Mouse (Mus musculus) myocyte (in vitro differentiated cells): Measurements from ENCODE around the gene Plekhh2. TPM values are rescaled to one million over a fixed set of nuclear protein-coding genes. Genes with fewer than 3 reads are reported as not detected.
"Not testable (repeated sequence)": the region's sequence is repeated elsewhere in the genome, so short reads cannot be mapped to it uniquely, and the experiment has no call there.

Source experiments
- H3K27me3 ChIP-seq: one replicate; pipeline ENCODE4 v1.6.1; 2011; ENCODE audit not compliant: control insufficient read depth, insufficient read depth, insufficient read length
- H3K36me3 ChIP-seq: one replicate; pipeline ENCODE4 v1.6.1; 2011; ENCODE audit not compliant: control insufficient read depth, insufficient read depth
- H3K4me2 ChIP-seq: one replicate; pipeline ENCODE4 v1.6.1; 2011; ENCODE audit warnings: low read depth, control low read depth
- H3K4me3 ChIP-seq: one replicate; pipeline ENCODE4 v1.5.1; 2011; ENCODE audit warnings: mild to moderate bottlenecking, control low read depth, moderate library complexity
- H3K79me2 ChIP-seq: one replicate; pipeline ENCODE4 v1.6.1; 2011; ENCODE audit not compliant: control insufficient read depth, insufficient read depth
- H3ac ChIP-seq: one replicate; pipeline ENCODE4 v1.6.1; 2011; ENCODE audit not compliant: control insufficient read depth, insufficient read length
- CEBPB ChIP-seq: IDR thresholded peaks from 2 replicates; pipeline ENCODE4 v1.6.1; 2011; ENCODE audit warnings: mild to moderate bottlenecking, moderate library complexity; ENCODE audit not compliant: poor library complexity, insufficient read depth, severe bottlenecking
- E2F4 ChIP-seq: IDR thresholded peaks from one replicate; pipeline ENCODE4 v1.6.1; 2011; ENCODE audit warnings: mild to moderate bottlenecking, control low read depth, moderate library complexity; ENCODE audit not compliant: insufficient read depth
- MAX ChIP-seq: IDR thresholded peaks from one replicate; pipeline ENCODE4 v1.6.1; 2011; ENCODE audit warnings: low read depth, mild to moderate bottlenecking, control low read depth
- MYOD1 ChIP-seq, 3 experiments: IDR thresholded peaks; one replicate each; pipeline ENCODE4 v1.6.1; 2011; ENCODE audit warnings: control low read depth in 2 of 3, low read depth in 2 of 3, mild to moderate bottlenecking in 2 of 3, moderate library complexity in 1 of 3; ENCODE audit not compliant: insufficient read length in 2 of 3, control insufficient read depth in 1 of 3
- MYOG ChIP-seq, 3 experiments: IDR thresholded peaks; one replicate each; pipeline ENCODE4 v1.6.1; 2011; ENCODE audit warnings: control low read depth in 2 of 3, low read depth in 2 of 3, mild to moderate bottlenecking in 2 of 3; ENCODE audit not compliant: insufficient read length in 2 of 3, control insufficient read depth in 1 of 3, insufficient read depth in 1 of 3
- POLR2A ChIP-seq: IDR thresholded peaks from one replicate; pipeline ENCODE4 v1.6.1; 2011; ENCODE audit warnings: low read depth, mild to moderate bottlenecking, control low read depth, moderate library complexity; ENCODE audit not compliant: insufficient read length
- POLR2AphosphoS2 ChIP-seq: IDR thresholded peaks from one replicate; pipeline ENCODE4 v1.6.1; 2011; ENCODE audit warnings: low read depth, control low read depth; ENCODE audit not compliant: insufficient read length
- REST ChIP-seq: IDR thresholded peaks from one replicate; pipeline ENCODE4 v1.6.1; 2011; ENCODE audit warnings: mild to moderate bottlenecking, control low read depth, moderate library complexity; ENCODE audit not compliant: insufficient read depth, insufficient read length
- SRF ChIP-seq: IDR thresholded peaks from one replicate; pipeline ENCODE4 v1.6.1; 2011; ENCODE audit warnings: low read depth; ENCODE audit not compliant: control insufficient read depth, insufficient read length
- TCF12 ChIP-seq: IDR thresholded peaks from one replicate; pipeline ENCODE4 v1.6.1; 2011; ENCODE audit warnings: mild to moderate bottlenecking, control low read depth; ENCODE audit not compliant: poor library complexity, insufficient read depth, severe bottlenecking
- TCF3 ChIP-seq: IDR thresholded peaks from one replicate; pipeline ENCODE4 v1.6.1; 2011; ENCODE audit warnings: low read depth, control low read depth; ENCODE audit not compliant: insufficient read length
- USF1 ChIP-seq: IDR thresholded peaks from one replicate; pipeline ENCODE4 v1.6.1; 2011; ENCODE audit warnings: low read depth, mild to moderate bottlenecking, control low read depth, moderate library complexity
- polyA plus RNA-seq: library from polyadenylated mRNA; unstranded; fragments of >200 nt; fragmentation: generic; extraction: Trizol; gene quantifications from one replicate; pipeline ENCODE4 v1.2.1, GENCODE M21; 2012; ENCODE audit warnings: missing spikeins

Plekhh2 gene
- polyA plus RNA-seq, 1 experiment = 6.4 TPM

- H3K4me3 ChIP-seq = no peak overlapping the region
- no peaks in the 10 kb centered on the region for H3K27me3 ChIP-seq
- no peak overlapping the region for H3ac ChIP-seq
- no peak for TF ChIP-seq CEBPB
- TF ChIP-seq POLR2A = no peak
- no peak for TF ChIP-seq TCF12
- no peak for TF ChIP-seq USF1
- TF ChIP-seq E2F4 = no peak
- no peak for TF ChIP-seq SRF
- no peak for TF ChIP-seq MYOD1 (IDR thresholded peaks at IDR 0.05; ENCODE audit: control insufficient read depth in 1 of 3, insufficient read length in 2 of 3, low read depth in 2 of 3)
- TF ChIP-seq MYOG (IDR thresholded peaks at IDR 0.05; ENCODE audit: control insufficient read depth in 1 of 3, insufficient read depth in 1 of 3, insufficient read length in 2 of 3, low read depth in 2 of 3) = no peak
- TF ChIP-seq POLR2AphosphoS2 = no peak
- TF ChIP-seq MAX = no peak
- no peak for TF ChIP-seq REST
- TF ChIP-seq TCF3 = no peak
- H3K4me2 ChIP-seq = no peak overlapping the region
- no peaks in the 10 kb centered on the region for H3K36me3 ChIP-seq
- no peaks in the 10 kb centered on the region for H3K79me2 ChIP-seq
Measured at GRCm38 (mm10) chr17:84550902-84551877, 39.5 kb downstream of the Plekhh2 start.

DNA sequence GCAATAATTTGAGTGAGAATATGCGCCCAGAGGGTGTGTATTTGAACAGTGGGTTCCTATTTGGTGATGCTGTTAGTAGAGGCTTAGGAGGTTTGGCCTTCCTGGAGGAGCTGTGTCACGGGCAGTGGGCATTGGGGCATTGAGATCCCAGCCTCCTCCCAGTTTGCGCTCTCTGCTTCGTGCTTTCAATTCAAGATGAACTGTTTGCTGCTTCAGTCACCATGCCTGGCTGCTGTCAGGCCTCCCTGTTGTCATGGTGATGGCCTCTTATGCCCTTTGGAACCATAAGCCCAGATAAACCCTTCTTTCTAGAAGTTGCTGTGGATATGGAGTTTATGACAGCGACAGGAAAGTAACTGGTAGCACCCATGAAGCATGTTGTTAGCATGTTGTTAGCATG is 40.5 kb downstream of the Plekhh2 start:
- Histone ChIP-seq H3K79me2 (no peaks in the 10 kb centered on the region), H3K4me3 (no peak overlapping the region), H3K4me2 (no peak overlapping the region), H3K27me3 (no peaks in the 10 kb centered on the region), H3ac (no peak overlapping the region), H3K36me3 (peaks cover 3% of the 10 kb centered on the region)
- TF ChIP-seq E2F4 (no peak), POLR2A (no peak), TCF12 (no peak), TCF3 (no peak), SRF (no peak), POLR2AphosphoS2 (no peak), REST (no peak), MAX (no peak), USF1 (no peak), MYOD1 (IDR thresholded peaks at IDR 0.05; ENCODE audit: control insufficient read depth in 1 of 3, insufficient read length in 2 of 3, low read depth in 2 of 3) (no peak), CEBPB (no peak), MYOG (IDR thresholded peaks at IDR 0.05; ENCODE audit: control insufficient read depth in 1 of 3, insufficient read depth in 1 of 3, insufficient read length in 2 of 3, low read depth in 2 of 3) (no peak)

DNA sequence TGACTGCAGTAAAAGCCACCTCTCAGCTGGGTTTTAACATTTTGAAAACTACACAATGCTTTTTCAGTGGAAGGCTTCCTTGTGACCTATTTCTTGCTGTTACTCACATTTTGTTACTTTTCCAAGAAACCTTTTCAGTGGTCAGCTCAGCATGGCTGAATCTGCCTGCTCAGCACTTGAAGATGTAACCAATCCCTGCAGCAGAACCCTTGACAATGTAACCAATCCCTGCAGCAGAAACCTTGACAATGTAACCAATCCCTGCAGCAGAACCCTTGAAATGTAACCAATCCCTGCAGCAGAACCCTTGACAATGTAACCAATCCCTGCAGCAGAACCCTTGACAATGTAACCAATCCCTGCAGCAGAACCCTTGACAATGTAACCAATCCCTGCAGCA is 52.6 kb downstream of the Plekhh2 start:
- not testable (repeated sequence) for H3K27me3 ChIP-seq, H3K4me2 ChIP-seq, H3K4me3 ChIP-seq, H3K79me2 ChIP-seq, H3ac ChIP-seq
- H3K36me3 ChIP-seq = peaks cover 40% of the 10 kb centered on the region

DNA sequence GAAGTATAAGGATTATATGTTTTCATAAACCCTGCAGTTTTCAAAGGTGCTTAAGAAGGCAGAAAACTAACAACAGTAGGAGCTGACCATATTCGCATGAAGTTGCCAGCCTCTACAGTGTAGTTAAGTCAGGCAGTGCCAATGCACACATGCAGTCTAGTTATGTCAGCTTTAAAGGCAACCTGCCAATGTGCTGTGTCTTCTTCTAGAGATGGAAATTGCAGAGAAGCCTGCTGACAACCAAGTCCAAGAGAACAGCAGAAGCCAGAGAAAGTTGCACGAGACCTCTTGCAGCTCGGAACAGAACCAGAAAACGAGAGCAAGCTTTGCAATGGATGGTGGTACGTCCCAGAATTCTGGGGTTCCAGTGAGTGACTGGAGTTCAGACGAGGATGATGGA is 54.1 kb downstream of the Plekhh2 start:
- no peak for TF ChIP-seq TCF12
- TF ChIP-seq MYOD1 (IDR thresholded peaks at IDR 0.05; ENCODE audit: control insufficient read depth in 1 of 3, insufficient read length in 2 of 3, low read depth in 2 of 3) = no peak
- no peak for TF ChIP-seq TCF3
- no peak for TF ChIP-seq E2F4
- no peak for TF ChIP-seq MAX
- TF ChIP-seq POLR2A = no peak
- TF ChIP-seq MYOG (IDR thresholded peaks at IDR 0.05; ENCODE audit: control insufficient read depth in 1 of 3, insufficient read depth in 1 of 3, insufficient read length in 2 of 3, low read depth in 2 of 3) = no peak
- TF ChIP-seq USF1 = no peak
- no peak for TF ChIP-seq CEBPB
- no peak for TF ChIP-seq POLR2AphosphoS2
- TF ChIP-seq REST = no peak
- TF ChIP-seq SRF = no peak

More for the DNA sequence above, 54.1 kb downstream of the Plekhh2 start:
- Histone ChIP-seq H3K4me2 (no peak overlapping the region), H3K27me3 (no peaks in the 10 kb centered on the region), H3ac (no peak overlapping the region), H3K79me2 (no peaks in the 10 kb centered on the region), H3K36me3 (peaks cover 43% of the 10 kb centered on the region), H3K4me3 (no peak overlapping the region)
